In genomic region chr6:119466921-119467784, GRCm38 (mm10) we compare ENCODE assay signal across 10 mouse cellular contexts. TPM values are rescaled to one million over a fixed set of nuclear protein-coding genes. Genes with fewer than 3 reads are reported as not detected.
A peak's percentile ranks its signal among the peaks of the same experiment; 100 is the strongest.
DNase-seq lines count a peak whose midpoint lies in the region; ATAC-seq lines count a peak whose summit lies in the region.
"Had no signal": no experiment of that assay in that cellular context is flagged by ENCODE, and none has a peak within 500 bp of the region (broad histone marks: within the 10 kb centered on the region; RNA-seq: fewer than 3 reads in every experiment).

No protein-coding gene starts in this region.

- ATAC-seq in liver, embryonic 15.5 days (ENCODE audit: insufficient read depth) = 0 out of 2 replicates have a peak, but pooled peaks have one; percentile 15
- no peak for ATAC-seq in liver, embryonic 11.5 days (replicated peaks; ENCODE audit: low FRiP score)
- ATAC-seq in stomach, embryonic 15.5 days (ENCODE audit: insufficient read depth, low FRiP score, low read depth) = peak; percentile 70

- H3K27me3 ChIP-seq in liver, embryonic 15.5 days = 0 out of 2 replicates have a peak, but pooled peaks cover 5% of the 10 kb centered on the region
- no peaks in the 10 kb centered on the region for H3K27me3 ChIP-seq in liver, embryonic 11.5 days (replicated peaks; ENCODE audit: control insufficient read depth, insufficient read depth, low read length)
- no peaks in the 10 kb centered on the region for H3K27me3 ChIP-seq in stomach, embryonic 15.5 days (replicated peaks)
- H3K27me3 ChIP-seq: lung, embryonic 15.5 days had no signal

- no peak overlapping the region for H3K27ac ChIP-seq in liver, embryonic 15.5 days (replicated peaks)
- no peak overlapping the region; the same call in 1 of the 2 replicates for H3K27ac ChIP-seq in liver, embryonic 11.5 days (ENCODE audit: low read depth, low read length)
- H3K27ac ChIP-seq in stomach, embryonic 15.5 days = peak overlapping the region; percentile 17; the same call in 1 of the 2 replicates
- H3K27ac ChIP-seq: hindbrain, embryonic 10.5 days; lung, embryonic 15.5 days had no signal

- no peaks in the 10 kb centered on the region for H3K36me3 ChIP-seq in liver, embryonic 15.5 days (replicated peaks)
- H3K36me3 ChIP-seq in liver, embryonic 11.5 days (ENCODE audit: control insufficient read depth, insufficient read depth, low read length) = no peaks in the 10 kb centered on the region
- H3K36me3 ChIP-seq in stomach, embryonic 15.5 days = no peaks in the 10 kb centered on the region
- H3K36me3 ChIP-seq: hindbrain, embryonic 10.5 days; lung, embryonic 15.5 days had no signal

- no peak overlapping the region for H3K9ac ChIP-seq in liver, embryonic 15.5 days
- H3K9ac ChIP-seq in liver, embryonic 11.5 days (ENCODE audit: low read depth, low read length) = no peak overlapping the region
- no peak overlapping the region for H3K9ac ChIP-seq in stomach, embryonic 15.5 days
- H3K9ac ChIP-seq: lung, embryonic 15.5 days had no signal

- no peak overlapping the region for H3K4me2 ChIP-seq in liver, embryonic 15.5 days
- no peak overlapping the region; the same call in 1 of the 2 replicates for H3K4me2 ChIP-seq in liver, embryonic 11.5 days
- H3K4me2 ChIP-seq in stomach, embryonic 15.5 days = no peak overlapping the region
- H3K4me2 ChIP-seq: lung, embryonic 15.5 days had no signal

- no peaks in the 10 kb centered on the region for H3K9me3 ChIP-seq in liver, embryonic 15.5 days (replicated peaks)
- H3K9me3 ChIP-seq in liver, embryonic 11.5 days (ENCODE audit: control insufficient read depth, low read length) = no peaks in the 10 kb centered on the region
- no peaks in the 10 kb centered on the region for H3K9me3 ChIP-seq in stomach, embryonic 15.5 days
- H3K9me3 ChIP-seq: hindbrain, embryonic 10.5 days; lung, embryonic 15.5 days had no signal

- intact Hi-C loops in heart, postnatal 36 days (cut with DNase I) = no loop called here

- DNase-seq in liver, embryonic 11.5 days (ENCODE audit: low spot score) = no peak
- peak; percentile 51 for DNase-seq in cerebellum, adult 8-10 months
- DNase-seq in heart, postnatal 36 days = peak; percentile 48 to 63
- no peak for DNase-seq in left cerebral cortex, adult 18-20 months (ENCODE audit: low spot score in 2 of 2)
- no peak for DNase-seq in right cerebral cortex, adult 2 months (ENCODE audit: low spot score in 2 of 2)
- no peak for DNase-seq in natural killer cell, adult 2 months (ENCODE audit: low spot score in 2 of 2)

- H3K4me1 ChIP-seq in liver, embryonic 15.5 days (replicated peaks) = peaks cover 8% of the 10 kb centered on the region; the same call in 1 of the 2 replicates
- peaks cover 6% of the 10 kb centered on the region; the same call in 1 of the 2 replicates for H3K4me1 ChIP-seq in liver, embryonic 11.5 days (replicated peaks; ENCODE audit: control insufficient read depth, insufficient read depth, low read length)
- no peaks in the 10 kb centered on the region; the same call in 1 of the 2 replicates for H3K4me1 ChIP-seq in stomach, embryonic 15.5 days
- H3K4me1 ChIP-seq: hindbrain, embryonic 10.5 days; lung, embryonic 15.5 days had no signal

- 38% methylated on average over 10 of the region's 10 CpGs for WGBS in liver, embryonic 15.5 days (ENCODE audit: insufficient replicate concordance)
- WGBS in liver, embryonic 11.5 days = 53% methylated on average over 10 of the region's 10 CpGs
- WGBS in stomach, embryonic 15.5 days = 52% methylated on average over 10 of the region's 10 CpGs

- no peak overlapping the region for H3K4me3 ChIP-seq in liver, embryonic 15.5 days (replicated peaks)
- H3K4me3 ChIP-seq in liver, embryonic 11.5 days (ENCODE audit: low read depth, low read length) = no peak overlapping the region
- H3K4me3 ChIP-seq in stomach, embryonic 15.5 days (replicated peaks) = no peak overlapping the region
- H3K4me3 ChIP-seq: hindbrain, embryonic 10.5 days; lung, embryonic 15.5 days had no signal

RNA-seq across cellular contexts. Expression of gene Fbxl14, which starts 12.3 kb away (rescaled TPM):
- polyA plus RNA-seq in liver, embryonic 15.5 days (2015; fragmentation: Nextera tagmentation; extraction: Ambion mirVana) = 2.1 and 2.4 TPM in 2 replicates
- polyA plus RNA-seq in liver, embryonic 11.5 days (2014; fragmentation: Nextera tagmentation; extraction: Ambion mirVana) = 6.7 and 6.9 TPM in 2 replicates
- 10 to 100 TPM; 14.1 to 16.5 TPM for total RNA-seq in heart, postnatal 36 days (2021)
- polyA plus RNA-seq in stomach, embryonic 15.5 days (2015; fragmentation: Nextera tagmentation; extraction: Ambion mirVana) = 4.3 and 4.8 TPM in 2 replicates
- 10 to 100 TPM; 40.0 to 42.2 TPM for total RNA-seq in left cerebral cortex, adult 18-20 months (2021)

RNA-seq across cellular contexts. Expression of gene Adipor2, which starts 49.6 kb away (rescaled TPM):
- polyA plus RNA-seq in liver, embryonic 15.5 days (2015; fragmentation: Nextera tagmentation; extraction: Ambion mirVana) = 36.5 and 38.5 TPM in 2 replicates
- 15.8 and 16.5 TPM in 2 replicates for polyA plus RNA-seq in liver, embryonic 11.5 days (2014; fragmentation: Nextera tagmentation; extraction: Ambion mirVana)
- 10 to 100 TPM; 61.9 to 65.0 TPM for total RNA-seq in heart, postnatal 36 days (2021)
- polyA plus RNA-seq in stomach, embryonic 15.5 days (2015; fragmentation: Nextera tagmentation; extraction: Ambion mirVana) = 53.9 and 58.7 TPM in 2 replicates
- total RNA-seq in left cerebral cortex, adult 18-20 months (2021) = 10 to 100 TPM; 39.3 to 40.0 TPM

Comparison
In these comparisons a context has a peak if more than half of its experiments do, and no peak if none do; other contexts are left out.
1. DNase-seq: peak in cerebellum, adult 8-10 months (single experiment) and heart, postnatal 36 days (2 of 2); none in liver, embryonic 11.5 days (single experiment), left cerebral cortex, adult 18-20 months (0 of 2), right cerebral cortex, adult 2 months (0 of 2) and natural killer cell, adult 2 months (0 of 2).